Mouse (Mus musculus): ENCODE measurements around the gene Znhit6.

The Znhit6 gene

GRCm38 (mm10) chr3:145605437-145606123 is 29.6 kb downstream of the Znhit6 start:
- DNase-seq (ENCODE audit: low read depth, low spot score) = no peak

DNA sequence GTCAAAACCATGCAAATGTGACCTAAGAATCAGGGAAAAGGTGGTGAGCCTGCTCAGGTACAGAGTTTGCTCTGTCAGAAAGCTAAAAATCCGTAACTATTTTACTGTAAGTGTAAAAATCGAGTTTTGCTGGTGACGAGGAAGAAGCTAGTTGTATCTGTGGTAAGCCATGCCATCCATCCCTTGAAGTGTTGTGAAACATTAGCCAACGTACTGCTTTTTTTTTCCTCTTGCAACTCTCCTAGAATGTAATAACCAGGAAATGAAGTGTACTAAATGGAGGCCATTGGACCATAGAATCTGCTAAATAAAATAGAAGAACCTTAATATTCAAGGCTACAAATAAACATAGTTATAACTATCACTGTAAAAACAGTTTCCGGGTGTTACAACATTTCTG is 32.3 kb downstream of the Znhit6 start:
- DNase-seq (ENCODE audit: low read depth, low spot score) = no peak

DNA sequence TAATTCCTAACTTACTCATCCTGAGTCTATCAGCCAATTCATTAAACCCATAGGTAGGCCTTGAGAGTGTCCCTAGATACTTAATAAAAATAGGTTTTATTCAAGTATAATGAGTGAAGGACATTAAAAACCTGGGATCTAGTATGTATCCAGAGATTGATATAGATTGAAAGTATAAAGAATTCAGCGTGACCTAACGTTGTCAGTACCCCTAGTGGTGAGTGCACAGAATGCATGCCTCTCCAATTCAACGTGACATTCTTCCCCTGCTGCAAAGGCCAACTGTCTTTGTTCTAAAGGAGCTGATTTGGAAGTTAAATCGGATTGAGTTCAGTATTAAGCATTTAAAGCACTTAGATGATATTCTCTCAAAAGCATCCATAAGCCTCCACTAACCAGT is 36.7 kb downstream of the Znhit6 start:
- peak; percentile 38 for DNase-seq (ENCODE audit: low read depth, low spot score)

- DNase-seq (ENCODE audit: low read depth, low spot score) = no peak
These were observed 37.2 kb downstream of the Znhit6 start for GRCm38 (mm10) chr3:145613234-145613633.

GRCm38 (mm10) chr3:145614362-145615115 is 38.5 kb downstream of the Znhit6 start:
- no peak for DNase-seq (ENCODE audit: low read depth, low spot score)

DNA sequence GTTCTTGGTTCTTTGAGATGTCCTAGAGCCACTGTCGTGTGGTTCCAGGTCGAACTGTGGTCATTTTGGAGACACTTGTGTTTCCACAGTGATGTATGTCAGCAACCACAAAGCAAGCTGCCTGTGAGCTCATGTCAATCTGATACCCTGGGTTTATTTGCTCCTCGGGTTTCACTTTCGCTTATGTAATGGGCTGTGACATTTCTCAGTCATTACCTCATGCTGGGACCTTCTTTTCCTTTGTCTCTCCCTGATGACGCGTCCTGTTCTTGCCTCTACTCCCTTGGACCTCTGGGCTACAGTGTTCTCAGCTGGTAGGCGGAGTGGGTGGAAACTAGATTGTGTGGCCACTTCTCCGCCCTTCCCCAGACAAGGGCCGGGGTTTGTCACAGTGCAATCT is 42.3 kb downstream of the Znhit6 start:
- DNase-seq (ENCODE audit: low read depth, low spot score) = no peak

- no peak for DNase-seq (ENCODE audit: low read depth, low spot score)
These were observed 43.8 kb downstream of the Znhit6 start for GRCm38 (mm10) chr3:145619621-145620365.

GRCm38 (mm10) chr3:145621209-145621608 is 45.2 kb downstream of the Znhit6 start:
- no peak for DNase-seq (ENCODE audit: low read depth, low spot score)

DNA sequence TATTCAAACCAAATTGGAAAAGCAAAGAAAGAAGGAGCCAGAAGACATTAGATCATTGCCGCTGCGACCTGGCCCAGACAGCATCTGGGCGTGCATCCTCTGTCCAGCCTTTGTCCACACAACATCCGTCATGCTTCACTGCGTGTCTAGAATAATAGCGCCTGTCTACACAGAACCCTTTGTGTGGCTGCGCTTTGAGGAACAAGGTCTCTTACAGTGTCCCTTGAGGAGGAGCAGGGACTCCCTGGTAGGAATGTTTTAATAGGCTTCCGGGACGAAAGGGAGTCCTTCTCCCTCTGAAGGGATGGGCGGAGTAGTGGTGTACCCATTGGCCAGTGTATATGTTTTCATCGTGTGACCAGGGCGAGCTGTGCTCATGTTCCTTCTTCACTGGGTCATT is 47.0 kb downstream of the Znhit6 start:
- DNase-seq (ENCODE audit: low read depth, low spot score) = no peak

DNA sequence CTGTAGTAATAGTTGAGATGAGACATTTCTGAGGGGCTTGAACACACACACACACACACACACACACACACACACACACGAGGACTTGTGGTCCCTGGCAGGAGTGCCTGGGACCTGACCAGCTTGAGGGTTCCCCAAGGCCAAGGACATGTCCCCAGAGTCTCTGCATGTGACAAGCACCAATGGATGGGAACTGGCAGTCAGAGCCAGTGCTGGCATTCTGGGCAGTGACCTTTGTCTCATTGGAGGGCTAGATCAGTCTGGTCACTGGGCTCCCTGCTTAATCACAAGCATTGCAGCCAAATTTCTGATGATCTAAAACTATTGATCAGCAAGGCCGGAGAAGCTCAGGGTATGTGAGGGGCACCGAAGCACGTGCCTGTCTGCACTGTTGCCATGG is 48.8 kb downstream of the Znhit6 start:
- DNase-seq (ENCODE audit: low read depth, low spot score) = no peak

DNA sequence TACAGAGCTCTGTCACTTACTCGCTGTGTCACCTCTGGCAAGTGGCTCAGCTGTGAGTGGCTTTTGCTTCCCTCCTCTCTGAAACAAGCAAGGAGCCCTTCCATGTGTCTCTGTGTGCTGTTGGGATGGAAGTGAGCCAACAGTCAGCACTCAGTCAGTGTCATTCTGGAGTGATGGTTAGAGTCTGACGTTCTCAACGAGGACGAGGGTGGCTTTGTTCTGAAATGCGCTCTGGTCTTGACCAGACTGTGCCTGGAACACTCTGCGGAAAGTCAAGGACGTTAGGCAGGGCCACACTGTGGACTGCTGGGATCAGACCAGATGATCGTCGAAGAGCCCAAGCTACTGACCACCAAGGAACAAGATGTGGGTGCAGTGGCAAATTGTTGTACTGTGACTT is 49.5 kb downstream of the Znhit6 start:
- no peak for DNase-seq (ENCODE audit: low read depth, low spot score)

GRCm38 (mm10) chr3:145626063-145626462 is 50.1 kb downstream of the Znhit6 start:
- no peak for DNase-seq (ENCODE audit: low read depth, low spot score)

DNA sequence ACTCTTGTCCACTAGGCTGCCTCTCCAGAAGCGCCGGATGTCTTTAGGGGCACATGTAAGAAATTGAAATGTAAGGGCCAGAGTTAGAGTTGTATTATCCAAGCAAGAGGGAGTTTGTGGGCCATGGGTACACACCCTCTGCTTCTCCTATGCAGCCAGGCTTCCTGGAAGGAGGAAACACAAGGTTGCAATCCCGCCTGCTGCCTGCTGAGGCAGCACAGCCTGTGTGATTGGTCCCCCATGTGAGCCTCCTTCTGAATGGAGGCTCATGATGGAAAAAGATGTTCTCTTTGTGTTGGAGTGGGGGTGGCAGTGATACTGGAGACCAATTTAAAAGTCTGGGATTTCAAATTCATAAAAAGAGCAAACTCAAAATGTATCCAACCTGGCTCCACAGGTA is 51.8 kb downstream of the Znhit6 start:
- DNase-seq (ENCODE audit: low read depth, low spot score) = no peak

- no peak for DNase-seq (ENCODE audit: low read depth, low spot score)
These were observed 52.6 kb downstream of the Znhit6 start for GRCm38 (mm10) chr3:145628643-145629042.

- no peak for DNase-seq (ENCODE audit: low read depth, low spot score)
These were observed 56.9 kb downstream of the Znhit6 start for GRCm38 (mm10) chr3:145632888-145633287.

- DNase-seq (ENCODE audit: low read depth, low spot score) = no peak
These were observed 58.2 kb downstream of the Znhit6 start for GRCm38 (mm10) chr3:145634002-145634710.

GRCm38 (mm10) chr3:145640170-145640569 is 64.2 kb downstream of the Znhit6 start:
- DNase-seq (ENCODE audit: low read depth, low spot score) = no peak

DNA sequence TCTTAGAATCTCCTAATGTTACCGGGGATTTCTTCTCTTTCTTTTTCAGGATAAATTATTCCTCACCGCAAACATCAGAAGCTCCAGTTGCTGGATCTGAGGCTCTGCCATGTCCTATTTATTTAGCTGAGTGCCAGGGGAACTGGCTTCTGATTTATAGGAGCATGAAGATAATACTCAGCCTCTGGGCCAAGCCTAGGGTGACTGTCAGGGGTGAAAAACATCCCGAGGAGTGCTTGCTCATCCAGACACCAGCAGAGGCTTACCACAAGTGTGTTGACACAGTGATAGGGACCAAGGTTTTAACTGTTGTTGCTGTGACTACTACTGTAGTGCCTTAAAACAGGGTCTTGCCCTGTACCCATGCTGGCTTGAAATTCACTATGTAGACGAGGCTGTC is 64.6 kb downstream of the Znhit6 start:
- no peak for DNase-seq (ENCODE audit: low read depth, low spot score)

- DNase-seq (ENCODE audit: low read depth, low spot score) = no peak
These were observed 65.2 kb downstream of the Znhit6 start for GRCm38 (mm10) chr3:145641036-145641685.

GRCm38 (mm10) chr3:145641878-145642277 is 65.9 kb downstream of the Znhit6 start:
- DNase-seq (ENCODE audit: low read depth, low spot score) = no peak

DNA sequence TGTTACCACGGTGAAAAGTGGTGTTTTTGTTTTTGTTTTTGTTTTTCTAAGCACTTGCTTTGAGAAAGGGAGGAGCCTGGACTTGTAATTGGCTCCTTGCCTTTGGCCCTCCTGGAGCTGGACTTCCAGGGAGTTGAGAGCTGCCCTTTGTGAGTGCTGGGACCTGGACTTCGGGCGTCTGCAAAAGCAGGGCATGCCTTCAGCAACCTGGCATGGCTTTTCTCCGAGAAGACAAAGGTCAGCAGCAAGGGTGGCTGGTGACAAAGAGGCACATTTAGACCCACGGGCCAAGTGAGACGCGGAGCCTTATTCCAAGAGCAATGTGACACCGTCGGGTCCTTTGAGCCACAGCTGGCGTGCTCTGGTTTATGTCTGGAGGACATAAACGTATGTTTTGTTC is 66.9 kb downstream of the Znhit6 start:
- DNase-seq (ENCODE audit: low read depth, low spot score) = no peak
